Mouse (Mus musculus) gastrocnemius, adult 18-20 months (tissue): ENCODE results near the gene Mast4. TPM values are rescaled to one million over a fixed set of nuclear protein-coding genes. Genes with fewer than 3 reads are reported as not detected.

ENCODE experiments used
- DNase-seq: peaks from one replicate; pipeline ENCODE4 v3.0.0; 2021; ENCODE audit warnings: low spot score
- total RNA-seq, 2 experiments: library from RNA; stranded (reverse); gene quantifications; 2 replicates each; pipeline ENCODE4 v1.2.3; 2021

Mast4 gene
- total RNA-seq, 2 experiments from 2014 or later, result 55.0 to 55.1 TPM

DNA sequence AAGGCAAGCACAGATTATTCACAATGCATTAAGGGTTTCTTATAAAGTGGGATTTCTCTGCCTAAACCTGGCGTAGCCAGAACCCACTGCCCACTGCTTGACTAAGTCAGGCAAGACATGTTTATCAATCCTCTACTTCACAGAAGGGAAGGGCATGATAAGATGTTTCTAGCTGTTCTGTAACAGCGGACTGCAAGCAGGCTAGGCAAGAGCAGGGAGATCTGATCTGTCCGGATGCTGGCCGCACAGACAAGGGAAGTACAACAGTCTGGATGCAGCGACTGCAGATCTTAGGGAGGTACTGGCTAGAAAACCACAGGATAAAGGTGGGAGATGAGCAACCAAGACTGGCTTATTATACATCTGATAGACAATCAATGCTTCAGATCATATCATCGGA, 519.1 kb downstream of the Mast4 start:
- no peak for DNase-seq

DNA sequence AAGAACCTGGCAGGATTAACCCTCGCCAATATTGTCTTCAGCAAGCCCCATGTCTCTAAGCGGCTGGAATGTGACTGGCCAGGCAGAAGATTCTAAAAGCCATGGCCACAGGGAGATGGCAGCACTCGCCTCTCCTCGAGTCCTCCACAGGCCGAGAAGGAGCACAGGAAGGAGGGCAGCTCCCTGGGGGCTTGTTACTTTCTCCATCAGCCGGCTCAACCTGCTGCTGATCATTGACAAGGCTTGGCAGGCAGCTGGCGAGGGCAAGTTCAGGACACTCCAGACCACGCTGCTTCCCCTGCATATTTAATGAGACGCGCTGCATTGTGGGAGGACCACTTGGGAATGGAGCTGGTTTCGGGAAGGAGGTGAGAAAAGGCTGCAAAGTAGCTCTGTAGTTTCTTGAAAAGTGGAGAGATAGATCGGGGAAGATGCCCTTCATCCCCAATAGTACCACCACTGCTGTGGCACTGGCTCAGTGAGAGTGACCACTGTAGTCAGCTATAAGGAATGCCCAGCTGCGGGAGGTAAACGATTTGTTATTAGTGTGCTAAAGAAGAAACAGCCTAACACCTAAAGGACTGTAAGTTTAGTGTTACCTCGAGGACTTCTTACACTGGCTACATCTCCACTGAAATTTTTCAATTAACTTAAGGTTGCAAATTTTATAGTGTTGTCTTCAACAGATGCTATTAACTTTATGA, 523.0 kb downstream of the Mast4 start:
- DNase-seq, result peak; percentile 52

DNA sequence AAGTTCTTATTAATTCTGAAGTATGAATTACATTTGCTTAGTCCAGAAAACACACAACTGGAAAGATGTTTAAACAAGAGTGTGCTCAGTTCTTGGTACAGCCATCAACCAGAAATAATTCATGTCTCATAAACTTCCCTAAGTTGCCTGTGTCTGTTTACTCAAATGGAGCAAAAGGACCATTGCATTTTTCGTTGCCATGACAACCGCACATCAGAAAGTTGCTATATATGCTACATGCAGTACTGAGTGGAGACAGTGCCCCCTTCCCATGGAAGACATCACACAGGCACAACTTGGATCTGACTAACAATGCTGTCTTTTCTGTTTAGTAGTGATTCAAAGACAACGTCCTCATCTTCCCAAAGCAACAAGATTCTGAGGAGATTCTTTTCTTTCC, 527.6 kb downstream of the Mast4 start:
- DNase-seq, result no peak

DNA sequence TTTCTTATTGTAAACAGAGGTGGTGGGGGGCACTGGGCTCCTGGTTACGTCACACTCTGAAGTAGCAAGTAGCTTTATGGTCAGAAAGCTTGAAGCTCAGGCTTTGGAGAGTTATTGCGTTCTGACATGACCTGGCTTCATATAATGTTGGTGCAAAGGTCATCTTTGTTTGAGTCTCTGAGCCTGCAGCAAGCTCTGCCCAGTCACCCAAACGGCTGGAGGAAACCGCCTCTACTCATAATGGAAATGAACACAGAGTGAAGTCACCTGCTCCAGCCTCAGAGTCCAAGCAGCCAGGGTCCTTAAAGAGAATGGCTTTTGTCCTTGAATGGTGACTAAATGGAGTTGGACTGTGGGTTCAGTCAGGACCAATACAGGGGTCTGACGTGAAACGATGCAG, 529.1 kb downstream of the Mast4 start:
- no peak for DNase-seq

GRCm38 (mm10) chr13:102803206-102803605, 531.1 kb downstream of the Mast4 start:
- no peak for DNase-seq

GRCm38 (mm10) chr13:102792157-102792556, 542.1 kb downstream of the Mast4 start:
- DNase-seq, result no peak

DNA sequence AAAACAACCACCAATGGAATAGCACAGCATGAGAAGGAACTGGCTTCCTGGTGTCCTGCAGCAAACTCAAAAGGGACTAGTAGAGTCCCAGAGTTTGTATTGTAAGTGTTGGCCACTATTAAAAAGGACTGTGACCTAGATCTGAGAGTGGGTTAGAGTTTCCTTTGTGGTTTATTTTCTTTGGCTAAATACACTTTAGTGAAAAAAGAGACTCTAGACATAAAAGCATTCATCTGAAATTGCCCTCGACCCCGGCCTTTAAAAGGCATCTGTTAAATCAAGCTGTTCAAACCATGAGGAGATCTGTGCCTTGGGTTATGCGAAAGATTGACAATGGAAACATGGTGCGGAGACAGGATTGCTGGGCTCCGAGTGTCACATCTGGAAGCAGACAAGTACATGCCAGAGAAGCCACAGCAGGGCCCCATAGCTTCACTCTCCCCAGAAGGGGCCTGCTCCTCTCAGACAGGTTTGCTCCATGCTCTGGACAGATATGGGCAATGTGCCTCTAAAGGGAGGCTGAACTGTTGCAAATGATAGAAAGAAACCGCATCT, 543.6 kb downstream of the Mast4 start:
- DNase-seq, result no peak

- DNase-seq, result peak; percentile 23
Measured at GRCm38 (mm10) chr13:102786666-102787230, 547.5 kb downstream of the Mast4 start.

GRCm38 (mm10) chr13:102783531-102784310, 550.6 kb downstream of the Mast4 start:
- no peak for DNase-seq

- DNase-seq, result no peak
Measured at GRCm38 (mm10) chr13:102779275-102779674, 555.0 kb downstream of the Mast4 start.

DNA sequence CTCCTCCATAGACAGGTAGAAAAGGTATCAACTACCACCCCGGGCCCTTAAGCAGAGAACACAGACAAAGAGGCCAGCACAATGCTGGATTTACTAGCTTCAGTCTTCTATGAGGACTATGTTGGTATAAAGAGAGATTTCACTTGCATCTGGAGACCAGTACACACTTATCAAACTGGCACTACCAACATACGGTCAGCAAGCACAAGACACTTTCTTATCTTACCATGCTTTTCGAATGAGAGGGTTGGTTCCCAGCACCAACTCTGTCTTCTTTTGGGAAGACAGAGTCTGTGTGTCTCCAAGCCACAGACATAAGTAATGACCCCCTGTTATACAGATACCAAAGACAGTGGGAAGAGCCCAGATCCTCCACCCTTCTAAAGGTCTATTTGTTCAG, 555.4 kb downstream of the Mast4 start:
- DNase-seq, result no peak

- DNase-seq, result no peak
Measured at GRCm38 (mm10) chr13:102775506-102775905, 558.8 kb downstream of the Mast4 start.

- DNase-seq, result peak; percentile 21
Measured at GRCm38 (mm10) chr13:102774786-102775201, 559.5 kb downstream of the Mast4 start.

DNA sequence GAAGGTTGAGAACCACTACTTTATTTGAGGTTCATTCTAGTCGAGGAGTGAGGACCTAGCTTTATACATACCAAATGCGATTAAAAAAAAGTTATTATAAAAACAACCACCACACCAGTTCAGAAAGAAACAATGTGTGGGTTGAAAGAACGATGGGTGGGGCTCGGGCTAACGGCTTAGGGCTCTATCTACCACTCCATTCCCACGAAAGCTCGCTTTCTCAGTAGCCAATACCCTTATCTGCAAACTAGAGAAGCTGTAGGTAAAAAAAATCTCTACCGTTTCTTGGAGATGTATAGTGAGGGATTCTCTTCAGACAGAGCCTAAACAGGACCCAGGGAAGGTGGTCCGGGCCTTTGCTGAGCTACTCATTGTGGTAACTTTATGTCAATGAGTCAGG, 561.1 kb downstream of the Mast4 start:
- DNase-seq, result no peak

DNA sequence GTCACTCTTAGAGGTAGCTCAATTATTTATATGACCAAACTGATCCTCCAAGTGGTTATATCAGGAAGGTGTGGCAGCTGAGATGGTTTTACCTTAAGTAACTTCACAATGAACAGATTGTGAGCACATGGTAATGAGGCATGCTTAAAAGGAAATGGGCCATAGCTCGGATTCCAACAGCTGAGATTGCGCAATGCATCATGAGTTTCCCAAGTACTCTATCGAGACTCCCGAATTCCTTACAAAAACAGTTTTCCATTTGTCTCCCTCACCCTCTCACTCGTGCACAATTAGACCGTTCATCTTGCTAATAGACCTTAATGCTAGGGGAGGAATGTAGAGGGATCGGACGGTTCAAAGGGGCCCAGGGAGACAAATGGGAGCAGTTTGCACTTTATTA, 564.1 kb downstream of the Mast4 start:
- DNase-seq, result peak; percentile 18

- DNase-seq, result no peak
Measured at GRCm38 (mm10) chr13:102768512-102768911, 565.8 kb downstream of the Mast4 start.

DNA sequence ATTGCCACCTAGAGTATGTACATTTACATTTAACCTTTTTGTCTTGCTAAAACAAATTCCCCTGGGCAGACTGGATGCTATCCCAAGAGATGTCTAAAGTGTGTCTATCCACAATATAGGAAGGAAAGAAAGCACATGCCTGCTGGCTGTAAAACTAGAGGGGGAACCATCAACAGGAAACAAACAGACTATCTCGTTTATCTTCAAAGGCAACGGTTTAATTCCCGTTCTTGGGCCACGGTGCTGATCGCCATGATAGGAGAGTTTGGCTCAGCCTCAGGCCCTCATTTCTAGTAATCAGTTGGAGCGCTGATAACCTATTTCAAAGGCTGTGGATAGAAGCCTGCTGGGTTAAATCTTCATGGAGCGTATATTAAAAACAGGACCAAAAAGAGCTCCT, 567.2 kb downstream of the Mast4 start:
- DNase-seq, result no peak

GRCm38 (mm10) chr13:102765216-102765615, 569.1 kb downstream of the Mast4 start:
- no peak for DNase-seq

GRCm38 (mm10) chr13:102764218-102764617, 570.1 kb downstream of the Mast4 start:
- no peak for DNase-seq

DNA sequence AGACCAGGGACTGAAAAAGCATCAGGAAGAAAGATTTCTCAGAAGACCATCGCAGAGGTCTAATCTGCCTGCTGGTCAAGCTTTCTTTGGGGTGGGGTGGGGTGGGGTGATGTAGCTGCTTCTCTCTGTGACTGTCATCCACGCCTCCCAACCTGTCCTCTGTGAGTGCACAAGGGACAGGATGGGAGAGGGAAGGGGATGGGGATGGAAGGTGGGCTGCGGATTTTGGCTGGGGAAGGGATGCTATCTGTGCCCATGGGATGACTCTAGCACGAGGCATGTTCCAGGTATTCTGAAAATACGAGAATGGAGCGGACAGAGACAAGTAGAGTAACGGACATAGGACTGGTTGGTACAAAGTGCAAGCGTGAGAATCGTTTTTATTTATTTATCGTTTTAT, 572.1 kb downstream of the Mast4 start:
- no peak for DNase-seq

DNA sequence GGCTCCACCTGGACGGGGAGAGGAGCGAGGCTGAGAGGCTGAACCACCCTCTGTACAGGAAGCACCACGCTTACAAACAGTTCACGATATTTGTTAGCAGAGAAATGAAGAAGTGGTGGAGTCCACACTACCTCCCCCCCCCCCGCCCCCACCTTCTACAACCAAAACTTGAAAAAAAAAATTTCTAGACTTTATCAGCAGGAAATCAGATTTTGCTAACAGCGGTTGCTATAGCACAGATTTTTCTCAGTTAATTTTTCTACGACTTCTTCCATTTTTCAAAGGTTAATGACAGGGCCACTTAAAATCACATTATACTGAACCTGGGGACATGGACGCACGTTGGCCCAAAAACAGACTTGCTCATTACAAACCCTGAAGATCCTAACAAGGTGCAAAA, 572.9 kb downstream of the Mast4 start:
- no peak for DNase-seq

DNA sequence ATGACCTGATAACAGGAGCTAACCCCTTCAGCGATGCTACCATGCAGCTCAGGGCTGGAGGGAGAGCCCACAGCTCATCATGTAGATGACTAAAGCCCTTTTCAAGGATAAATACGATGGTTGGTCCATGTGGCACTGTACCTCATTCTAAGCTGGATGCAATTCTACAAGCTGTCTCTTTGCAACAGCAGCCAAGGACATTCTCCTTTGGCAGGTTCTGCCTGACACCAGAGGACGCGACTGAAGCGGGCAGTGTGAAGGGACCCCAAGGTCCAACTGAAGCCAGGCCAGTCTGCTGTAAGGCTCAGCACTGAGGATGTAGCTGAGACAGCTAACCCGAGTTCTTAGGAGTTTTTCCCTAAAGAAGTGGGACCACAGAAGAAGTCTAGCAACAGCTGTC, 576.3 kb downstream of the Mast4 start:
- no peak for DNase-seq
